Mouse (Mus musculus) lung, postnatal 36 days (tissue): ENCODE measurements around the gene Gm973.
A peak's percentile ranks its signal among the peaks of the same experiment; 100 is the strongest.

Experiments used
- DNase-seq: peaks from one replicate; pipeline ENCODE4 v3.0.0; 2022; ENCODE audit warnings: mixed read lengths

Gm973 gene

GRCm38 (mm10) chr1:59492432-59492831 is 23.6 kb upstream of the Gm973 start:
- DNase-seq, result no peak

GRCm38 (mm10) chr1:59495970-59496369 is 20.1 kb upstream of the Gm973 start:
- DNase-seq, result no peak

GRCm38 (mm10) chr1:59497741-59498613 is 18.1 kb upstream of the Gm973 start:
- DNase-seq, result peak; percentile 33

- no peak for DNase-seq
Observed at GRCm38 (mm10) chr1:59499327-59499726, 16.7 kb upstream of the Gm973 start.

- no peak for DNase-seq
Observed at GRCm38 (mm10) chr1:59502355-59502754, 13.7 kb upstream of the Gm973 start.

GRCm38 (mm10) chr1:59503659-59504301 is 12.3 kb upstream of the Gm973 start:
- DNase-seq, result no peak

- no peak for DNase-seq
Observed at GRCm38 (mm10) chr1:59504302-59504700, 11.8 kb upstream of the Gm973 start.

GRCm38 (mm10) chr1:59508463-59509139 is 7.5 kb upstream of the Gm973 start:
- DNase-seq, result peak; percentile 77

GRCm38 (mm10) chr1:59511566-59512270 is 4.3 kb upstream of the Gm973 start:
- no peak for DNase-seq

- DNase-seq, result peak; percentile 43
Observed at GRCm38 (mm10) chr1:59520226-59520837, 4.3 kb downstream of the Gm973 start.

GRCm38 (mm10) chr1:59522456-59522855 is 6.4 kb downstream of the Gm973 start:
- DNase-seq, result no peak

- DNase-seq, result no peak
Observed at GRCm38 (mm10) chr1:59523378-59523958, 7.4 kb downstream of the Gm973 start.

GRCm38 (mm10) chr1:59524071-59524470 is 8.0 kb downstream of the Gm973 start:
- no peak for DNase-seq

- no peak for DNase-seq
Observed at GRCm38 (mm10) chr1:59524759-59525158, 8.7 kb downstream of the Gm973 start.

- DNase-seq, result no peak
Observed at GRCm38 (mm10) chr1:59527219-59527618, 11.2 kb downstream of the Gm973 start.

GRCm38 (mm10) chr1:59534976-59535810 is 19.1 kb downstream of the Gm973 start:
- DNase-seq, result no peak

GRCm38 (mm10) chr1:59538381-59538780 is 22.3 kb downstream of the Gm973 start:
- DNase-seq, result no peak

GRCm38 (mm10) chr1:59540537-59541148 is 24.6 kb downstream of the Gm973 start:
- DNase-seq, result no peak

GRCm38 (mm10) chr1:59541271-59542020 is 25.4 kb downstream of the Gm973 start:
- DNase-seq, result no peak

- DNase-seq, result no peak
Observed at GRCm38 (mm10) chr1:59542231-59542630, 26.2 kb downstream of the Gm973 start.
